Mouse (Mus musculus): ENCODE results near the gene Aprt. TPM values are rescaled to one million over a fixed set of nuclear protein-coding genes. Genes with fewer than 3 reads are reported as not detected.
A peak's percentile ranks its signal among the peaks of the same experiment; 100 is the strongest.

Aprt gene
- total RNA-seq (2021) = 10 to 100 TPM; 54.5 to 62.3 TPM

DNA sequence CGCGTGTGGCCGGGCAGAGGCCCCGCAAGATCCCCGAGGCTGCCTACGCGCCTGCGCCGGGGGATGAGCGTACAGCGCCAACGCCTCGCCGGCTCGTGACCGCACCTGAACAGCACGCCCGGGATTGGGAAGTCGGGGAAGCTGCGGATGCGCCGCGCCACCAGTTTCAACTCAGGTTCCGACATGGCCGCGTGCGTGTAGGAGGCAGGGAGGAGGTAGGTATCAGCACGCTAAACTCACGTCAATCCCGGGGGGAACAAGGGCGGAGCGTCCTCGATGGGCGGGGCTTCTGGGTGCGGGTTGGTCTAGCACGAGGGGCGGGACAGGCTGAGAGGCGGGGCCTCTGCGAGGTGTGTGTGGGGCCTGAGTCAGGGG lies at the start of gene Aprt:
Gene Aprt (minus strand): TSS at position 262 of the 375 bp plus-strand sequence.
- intact Hi-C loops (cut with DNase I) = no loop called here
- DNase-seq (ENCODE audit: low spot score in 2 of 2) = peak; percentile 91

DNA sequence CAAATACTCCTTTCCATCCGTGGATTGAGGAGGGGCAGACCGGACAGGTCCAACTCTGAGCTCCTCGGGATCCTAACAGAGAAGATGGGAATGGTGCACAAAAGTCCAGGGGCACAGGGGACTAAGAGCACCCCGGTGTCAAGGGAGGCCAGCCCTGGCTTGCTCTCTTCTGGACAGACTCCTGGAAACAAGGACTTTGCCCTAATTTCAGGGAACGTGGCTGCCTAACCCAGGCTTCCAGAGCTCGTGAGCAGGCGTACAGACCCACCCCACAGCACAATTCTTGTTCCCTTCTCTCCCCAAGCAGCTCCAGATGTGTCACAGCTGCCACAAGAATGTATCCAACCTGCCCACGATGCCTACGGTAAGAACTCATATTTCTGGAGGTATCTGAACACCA lies 49.1 kb upstream of the Aprt start:
- intact Hi-C loops (cut with DNase I) = no loop called here
- no peak for DNase-seq (ENCODE audit: low spot score in 2 of 2)

DNA sequence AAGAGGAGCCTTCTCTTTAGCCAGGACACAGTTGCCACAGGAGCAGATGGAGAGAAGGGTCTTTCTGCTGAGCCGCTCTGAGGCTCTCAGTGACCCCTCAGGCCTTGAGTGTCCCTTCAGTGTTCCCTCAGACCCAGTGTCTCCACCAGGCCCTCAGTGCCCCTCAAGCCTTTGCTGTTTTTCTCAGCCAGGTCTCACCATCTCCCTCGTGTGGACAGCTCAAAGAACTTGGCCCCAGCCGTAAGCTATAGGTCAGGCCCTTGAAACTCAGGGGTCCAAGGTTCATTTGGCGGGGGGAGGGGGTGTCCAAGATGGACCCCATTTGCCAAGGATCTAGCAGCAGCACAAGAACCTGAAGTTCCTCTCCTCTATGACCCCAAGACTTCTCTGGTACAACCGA lies 47.9 kb upstream of the Aprt start:
- DNase-seq (ENCODE audit: low spot score in 2 of 2) = no peak
- intact Hi-C loops (cut with DNase I) = no loop called here

DNA sequence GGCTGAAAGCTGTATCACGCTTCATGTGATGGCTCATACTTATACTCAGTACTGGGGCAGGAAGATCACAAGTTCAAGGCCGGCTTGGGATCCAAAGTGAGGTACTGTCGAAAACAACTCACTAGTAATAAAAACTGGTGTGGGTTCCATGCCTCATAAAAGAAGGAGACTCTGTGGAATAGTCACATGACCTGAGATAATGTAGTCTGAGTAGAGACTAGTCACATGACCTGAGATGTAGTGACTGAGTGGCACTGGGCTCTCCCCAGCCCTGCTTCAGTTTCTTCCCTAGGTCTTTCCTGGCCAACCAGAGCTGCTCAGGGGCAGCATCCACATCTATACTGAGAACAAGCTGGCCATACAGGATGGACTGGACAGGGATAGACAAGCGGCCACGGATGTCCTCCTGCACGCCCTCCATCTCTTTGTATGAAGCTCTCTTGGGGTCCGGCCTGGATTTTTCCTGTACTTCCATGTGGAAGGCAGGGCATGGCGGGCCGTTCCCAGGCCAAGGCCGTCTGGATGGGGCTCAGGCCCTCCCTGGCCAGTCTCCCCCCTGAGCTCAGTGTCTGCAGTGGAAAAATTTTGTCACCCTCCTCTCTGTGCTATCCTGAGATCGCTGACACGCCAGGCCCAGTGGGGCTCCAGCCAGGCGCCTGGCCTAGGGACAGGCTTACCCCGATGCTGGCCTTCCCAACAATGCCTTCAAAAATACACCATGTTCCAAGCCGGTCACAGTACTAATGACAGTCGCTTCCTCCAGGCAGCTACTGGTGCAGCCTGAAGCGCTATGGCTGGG lies 47.3 kb upstream of the Aprt start:
- DNase-seq (ENCODE audit: low spot score in 2 of 2) = no peak
- intact Hi-C loops (cut with DNase I) = no loop called here

DNA sequence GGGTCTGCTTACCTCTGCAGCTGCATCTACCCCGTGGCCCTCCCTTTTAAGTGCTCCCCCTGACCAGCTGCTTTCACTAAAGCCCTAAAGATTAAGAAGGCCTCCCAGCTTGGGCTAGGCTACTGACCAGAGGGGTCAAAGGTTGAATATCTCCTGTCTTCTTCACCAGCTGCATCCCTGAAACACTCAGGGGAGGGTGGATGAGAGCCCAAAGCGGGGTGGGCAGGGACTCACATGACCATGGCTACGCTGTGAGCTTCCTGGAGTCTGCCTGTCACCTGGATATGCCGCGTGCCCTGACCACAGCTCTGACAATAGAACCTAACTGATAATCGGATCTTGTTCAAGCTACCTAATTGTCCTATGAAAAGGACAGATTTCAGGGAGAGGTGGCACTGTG lies 46.0 kb upstream of the Aprt start, which contains the start of gene Pabpn1l:
Gene Pabpn1l (minus strand): TSS at position 13 of the 400 bp plus-strand sequence.
- intact Hi-C loops (cut with DNase I) = no loop called here

DNA sequence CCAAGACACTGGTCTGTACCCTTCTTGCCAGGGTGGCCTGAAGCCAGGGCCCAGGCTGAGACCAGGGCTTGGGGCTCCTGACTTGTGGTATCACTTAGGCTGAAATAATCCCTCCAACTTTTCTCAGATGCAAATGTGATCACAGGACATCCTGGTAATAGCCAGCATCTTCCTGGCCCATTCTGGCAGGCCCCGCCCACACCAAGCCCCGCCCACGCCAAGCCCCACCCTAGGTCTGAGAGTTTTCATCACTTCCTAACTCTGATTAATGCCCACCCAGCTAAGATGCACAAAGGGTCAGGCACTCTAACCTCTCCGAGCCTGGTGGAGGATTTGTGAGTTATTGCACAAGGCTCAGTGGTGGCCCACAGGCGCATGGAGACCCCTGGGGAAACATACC lies 43.7 kb upstream of the Aprt start:
- DNase-seq (ENCODE audit: low spot score in 2 of 2) = no peak
- intact Hi-C loops (cut with DNase I) = no loop called here

More for the DNA sequence above, 46.0 kb upstream of the Aprt start, which contains the start of gene Pabpn1l:
- no peak for DNase-seq (ENCODE audit: low spot score in 2 of 2)

DNA sequence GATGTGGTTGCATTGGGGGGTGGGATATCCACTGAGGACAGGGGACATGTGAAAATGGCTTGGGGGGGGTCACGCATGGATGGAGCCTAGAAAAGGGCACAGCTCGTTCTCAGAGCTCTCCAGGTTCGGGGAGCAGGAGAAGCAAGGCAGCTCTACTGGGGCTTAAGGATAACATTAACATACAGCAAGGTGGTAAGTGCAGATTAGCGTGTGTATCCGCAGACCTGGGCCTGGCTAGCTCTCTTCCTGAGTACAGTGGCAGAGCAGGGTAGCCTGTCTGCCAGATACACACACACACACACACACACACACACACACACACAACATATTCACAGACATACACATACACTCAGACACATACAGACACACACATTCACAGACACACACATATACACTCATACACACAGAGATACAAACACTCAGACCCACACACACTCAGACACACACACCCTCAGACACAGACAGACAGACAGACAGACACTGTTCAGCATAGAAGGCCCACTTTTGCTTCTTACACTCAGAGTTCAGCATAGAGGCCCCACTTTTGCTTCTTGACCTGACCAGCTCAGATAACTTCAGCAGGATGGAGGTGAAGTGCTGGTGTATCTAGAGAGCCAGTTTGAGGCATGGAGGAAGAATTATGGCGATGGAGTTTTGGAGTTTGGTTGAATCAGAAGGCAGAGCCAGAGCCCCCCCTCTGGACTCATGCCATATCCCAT lies 42.1 kb upstream of the Aprt start:
- intact Hi-C loops (cut with DNase I) = loop anchor here (1.0 kb wide), 1 partner anchor 211 kb away; no protein-coding TSS in a partner anchor

DNA sequence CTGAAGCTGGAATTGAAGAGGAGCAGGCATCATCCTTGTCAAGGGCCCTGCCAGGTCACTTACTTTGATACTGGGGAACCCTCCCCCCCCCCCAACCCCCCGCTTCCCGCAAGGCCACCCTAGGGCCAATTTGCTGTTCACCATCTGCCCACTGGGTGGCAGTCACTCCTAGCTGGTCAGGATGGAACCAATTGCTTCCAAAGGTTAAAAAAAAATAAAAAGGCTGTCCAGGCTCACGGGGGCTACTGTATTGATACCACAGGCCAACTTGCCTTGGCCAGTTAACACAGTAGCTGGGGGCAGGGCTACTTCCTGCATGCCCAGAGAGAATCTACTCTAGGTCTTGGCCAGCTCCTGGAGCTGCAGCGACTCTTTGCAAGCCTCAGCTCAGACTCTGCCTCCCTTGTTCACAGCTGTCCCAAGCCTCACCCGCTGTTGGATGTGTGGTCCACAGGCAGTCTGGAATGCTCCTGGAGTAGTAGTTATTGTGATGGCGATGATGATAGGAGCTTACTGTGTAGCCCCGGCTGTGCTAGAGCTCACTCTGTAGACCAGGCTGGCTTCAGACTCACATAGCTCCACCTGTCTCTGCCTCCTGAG lies 41.3 kb upstream of the Aprt start:
- intact Hi-C loops (cut with DNase I) = loop anchor here (1.0 kb wide), 1 partner anchor 212 kb away; no protein-coding TSS in a partner anchor
- peak; percentile 41 to 64 for DNase-seq (ENCODE audit: low spot score in 2 of 2)

More for the DNA sequence above, 42.1 kb upstream of the Aprt start:
- DNase-seq (ENCODE audit: low spot score in 2 of 2) = no peak

DNA sequence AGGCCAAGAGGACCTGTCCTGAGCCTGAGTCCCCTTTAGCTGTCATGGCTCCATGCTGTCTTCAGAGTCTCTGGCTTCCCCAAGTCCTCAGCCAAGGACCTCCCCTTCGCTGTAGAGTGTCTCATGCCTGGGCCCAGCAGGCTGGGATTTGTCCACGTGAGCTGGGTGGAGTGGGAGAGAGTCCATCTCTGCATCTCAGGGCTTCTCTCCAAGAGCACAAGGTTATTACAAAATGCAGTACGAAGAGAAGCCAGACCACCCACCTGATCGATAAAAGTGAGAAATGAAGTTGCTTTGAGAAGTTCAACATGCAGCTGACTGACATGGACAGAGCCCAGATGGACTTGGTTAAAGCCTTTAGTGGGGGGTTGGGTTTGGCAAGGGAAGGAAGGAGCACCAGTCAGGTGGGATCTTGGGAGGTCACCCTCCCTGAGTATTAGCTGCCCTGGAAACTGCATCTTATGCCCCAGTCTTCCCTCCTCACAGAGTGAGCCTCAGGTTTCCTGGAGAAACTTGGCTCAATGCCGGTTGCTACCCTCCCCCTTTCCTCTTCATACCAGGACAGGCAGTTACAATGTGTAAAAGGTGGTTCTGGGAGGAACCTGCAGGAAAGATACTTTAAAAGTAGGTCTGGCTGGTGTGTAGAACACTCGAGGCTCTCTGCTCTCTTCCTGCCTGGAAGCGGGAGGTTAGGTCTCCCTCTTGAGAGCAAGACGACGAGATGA lies 39.6 kb upstream of the Aprt start:
- no peak for DNase-seq (ENCODE audit: low spot score in 2 of 2)
- intact Hi-C loops (cut with DNase I) = no loop called here

DNA sequence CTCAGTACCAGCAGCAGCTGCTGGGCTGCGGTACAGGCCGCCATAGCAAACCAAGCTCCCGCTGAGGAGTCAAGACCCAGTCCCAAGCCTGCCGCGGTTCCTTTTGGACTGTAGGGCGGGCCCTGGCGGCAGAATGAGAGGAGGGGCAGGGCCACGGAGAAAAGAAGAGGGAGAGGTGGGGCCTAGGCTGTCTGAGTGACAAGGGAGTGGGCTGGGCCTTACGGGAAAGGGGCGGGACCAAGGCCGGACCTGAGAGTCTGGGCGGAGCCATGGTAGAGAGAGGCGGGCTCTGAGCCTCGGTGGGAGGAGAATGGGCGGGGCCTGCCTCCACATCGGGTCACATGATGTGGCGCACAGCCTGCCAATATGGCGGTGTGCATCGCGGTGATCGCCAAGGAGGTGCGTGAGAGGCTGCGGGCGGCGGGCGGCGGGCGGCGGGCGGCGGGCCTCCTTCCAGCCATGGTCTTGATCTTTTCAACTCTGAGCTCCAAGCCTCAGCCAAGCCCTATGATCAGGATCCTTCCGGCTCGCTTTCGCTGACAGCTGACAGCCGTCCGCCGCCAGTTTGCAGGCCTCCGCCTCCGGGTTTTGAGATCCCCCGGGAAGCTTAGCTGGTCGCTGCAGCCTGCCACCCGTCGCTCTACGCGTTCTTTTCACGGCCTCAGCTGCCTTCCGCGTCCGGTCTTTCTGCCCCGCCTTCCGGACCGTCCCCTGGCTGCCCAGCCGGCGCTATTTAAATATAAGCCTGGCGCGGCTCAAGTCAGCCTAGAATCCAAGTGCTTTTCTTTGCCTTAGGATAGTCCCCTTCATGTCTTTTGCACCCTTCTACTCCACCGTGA lies 34.8 kb upstream of the Aprt start, which contains the start of the genes Galns and Trappc2l:
Gene Galns (minus strand): TSS at position 169 of the 839 bp plus-strand sequence.
Gene Trappc2l (plus strand): TSS at position 346 of the 839 bp plus-strand sequence.
- DNase-seq (ENCODE audit: low spot score in 2 of 2) = peak; percentile 91 to 92
- intact Hi-C loops (cut with DNase I) = no loop called here

DNA sequence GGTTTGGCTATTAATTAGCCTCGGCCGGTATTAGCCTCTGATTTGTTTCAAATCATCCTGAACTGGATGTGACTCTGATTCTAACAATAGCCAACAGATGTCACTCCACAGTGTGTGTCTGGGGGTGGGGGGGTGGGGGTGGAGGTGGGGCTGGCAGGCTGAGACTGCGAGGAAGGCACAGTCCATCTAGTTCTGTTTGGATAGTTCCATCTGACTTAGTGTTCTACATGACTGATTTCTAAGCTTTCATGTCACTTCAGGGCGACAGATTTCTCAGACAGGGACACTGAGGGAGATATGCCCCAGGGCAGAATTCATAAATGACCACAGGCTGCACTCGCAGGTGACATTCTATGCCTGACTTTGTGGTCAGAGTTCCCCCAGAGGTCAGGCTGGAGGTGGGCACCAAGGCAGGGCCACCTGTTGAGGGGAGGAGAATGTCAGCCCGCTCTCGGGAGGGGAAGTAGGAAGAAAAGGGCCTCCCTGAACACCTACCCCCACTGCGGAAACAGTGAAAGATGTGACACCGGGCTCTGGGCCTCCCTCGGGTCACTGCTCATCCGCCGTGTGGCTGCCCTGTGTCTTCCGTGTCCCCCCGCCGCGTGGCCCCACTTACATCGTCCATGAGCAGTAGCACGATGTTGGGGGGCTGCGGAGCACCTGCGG lies 34.0 kb upstream of the Aprt start:
- no peak for DNase-seq (ENCODE audit: low spot score in 2 of 2)
- intact Hi-C loops (cut with DNase I) = no loop called here

DNA sequence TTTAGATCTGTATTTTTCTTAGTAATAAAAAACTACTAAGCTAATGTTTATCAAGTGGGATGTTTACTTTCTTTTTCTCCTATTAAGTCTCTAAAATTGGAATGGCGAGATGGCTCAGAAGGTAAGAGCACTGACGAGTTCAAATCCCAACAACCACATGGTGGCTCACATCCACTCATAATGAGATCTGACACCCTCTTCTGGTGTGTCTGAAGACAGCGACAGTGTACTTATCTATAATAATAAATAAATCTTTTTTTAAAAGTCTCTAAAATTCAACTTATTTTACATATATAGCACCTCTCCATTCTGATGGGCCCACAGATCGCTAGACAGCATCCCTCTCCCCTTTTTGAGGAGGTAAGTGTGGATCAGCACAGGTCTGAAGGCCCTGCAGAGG lies 33.5 kb upstream of the Aprt start:
- intact Hi-C loops (cut with DNase I) = no loop called here
- no peak for DNase-seq (ENCODE audit: low spot score in 2 of 2)

DNA sequence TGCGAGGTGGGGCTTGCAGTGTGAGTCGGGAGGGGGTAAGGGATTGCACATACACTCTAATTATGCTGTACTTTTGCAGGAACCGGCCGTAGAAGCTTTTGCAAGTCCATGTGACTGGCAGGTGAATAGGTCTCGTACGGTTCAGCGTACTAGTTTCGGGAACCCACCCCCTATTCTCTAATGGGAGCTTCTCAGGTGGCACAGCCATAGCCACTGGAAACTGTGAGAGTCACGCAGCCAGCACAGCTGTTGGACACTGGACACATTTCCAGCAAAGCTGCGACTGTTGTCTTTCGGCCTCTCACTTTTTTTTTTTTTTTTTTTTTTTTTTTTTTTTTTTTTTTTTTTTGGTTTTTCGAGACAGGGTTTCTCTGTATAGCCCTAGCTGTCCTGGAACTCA lies 30.1 kb upstream of the Aprt start:
- intact Hi-C loops (cut with DNase I) = loop anchor here (5.0 kb wide), 1 partner anchor 105 kb away; no protein-coding TSS in a partner anchor
- no peak for DNase-seq (ENCODE audit: low spot score in 2 of 2)

DNA sequence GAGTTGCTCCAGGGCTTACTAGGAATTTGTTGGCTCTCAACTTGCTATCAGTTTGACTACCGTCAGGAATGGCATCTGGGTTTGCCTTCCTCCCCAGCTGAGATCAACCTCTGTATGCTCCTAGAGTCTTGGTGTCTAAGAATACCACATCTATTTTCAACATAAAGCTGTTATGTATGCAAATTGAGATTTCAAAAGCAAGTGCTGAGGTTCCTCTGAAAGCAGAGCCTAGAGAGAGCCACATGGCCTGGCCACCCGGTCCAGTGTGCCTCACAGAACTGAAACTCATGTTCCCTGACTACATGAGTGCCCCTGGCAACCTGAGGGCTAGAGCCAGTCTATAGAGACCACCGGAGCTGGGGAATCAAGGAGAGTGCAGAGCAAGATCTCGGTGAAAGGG lies 28.7 kb upstream of the Aprt start:
- intact Hi-C loops (cut with DNase I) = loop anchor here (5.0 kb wide), 1 partner anchor 103 kb away; no protein-coding TSS in a partner anchor
- DNase-seq (ENCODE audit: low spot score in 2 of 2) = no peak

DNA sequence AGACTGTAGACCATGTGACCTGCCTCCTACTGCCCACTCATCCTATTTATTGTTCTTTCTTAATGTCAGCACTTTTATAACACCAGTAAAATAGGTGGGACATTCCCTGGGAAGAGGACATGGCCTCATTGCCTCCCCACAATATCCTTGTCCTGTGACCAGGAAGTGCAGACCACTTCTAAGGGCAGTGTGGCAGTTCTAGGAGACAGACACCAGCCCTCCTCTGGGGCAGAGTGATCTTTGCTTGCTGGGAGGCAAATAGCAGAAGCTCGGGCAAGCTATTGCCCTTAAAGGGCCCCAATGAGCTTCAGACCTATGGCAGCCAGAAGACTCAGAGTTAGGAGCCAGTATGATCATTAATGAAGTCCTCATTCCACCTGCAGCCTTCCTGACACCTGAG lies 27.9 kb upstream of the Aprt start:
- DNase-seq (ENCODE audit: low spot score in 2 of 2) = no peak
- intact Hi-C loops (cut with DNase I) = loop anchor here (5.0 kb wide), 1 partner anchor 102 kb away; no protein-coding TSS in a partner anchor

DNA sequence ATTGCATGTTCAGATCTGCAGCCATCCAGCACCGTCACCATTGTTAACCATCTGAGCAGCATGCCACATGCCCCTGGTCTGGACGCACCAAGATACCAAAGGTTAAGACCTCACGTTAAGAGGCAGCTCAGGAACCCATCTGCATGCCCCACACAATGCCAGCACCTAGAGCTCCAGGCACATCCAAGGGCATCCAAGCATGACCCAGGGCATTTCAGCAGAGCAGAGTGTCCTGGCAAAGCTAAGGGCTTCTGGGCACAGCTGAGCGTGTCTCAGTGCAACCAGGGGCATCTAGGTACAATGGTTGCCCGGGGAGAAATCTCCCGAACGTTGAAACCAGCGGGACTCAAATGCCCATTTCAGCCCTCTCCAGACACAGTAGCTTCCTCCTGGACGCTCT lies 24.0 kb upstream of the Aprt start:
- DNase-seq (ENCODE audit: low spot score in 2 of 2) = no peak
- intact Hi-C loops (cut with DNase I) = no loop called here

DNA sequence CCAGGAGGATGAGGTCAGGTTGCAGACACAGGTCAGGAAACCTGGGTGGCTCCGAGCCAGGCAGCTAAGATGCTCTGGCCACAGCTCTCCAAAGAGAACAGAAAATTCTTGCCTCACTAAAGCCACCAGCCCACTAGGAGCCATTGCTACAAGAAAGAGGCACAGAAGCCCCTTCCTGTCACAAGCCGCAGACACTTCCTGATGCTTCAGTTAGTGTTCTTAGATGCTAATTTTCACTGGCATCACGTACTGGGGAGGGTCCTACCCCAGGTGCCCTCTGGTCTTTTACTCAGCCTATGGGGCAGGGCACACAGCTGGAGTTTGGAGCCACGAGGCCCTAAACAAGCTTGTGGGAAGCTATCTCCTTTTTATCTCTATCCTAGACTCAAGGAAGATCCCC lies 19.3 kb upstream of the Aprt start:
- intact Hi-C loops (cut with DNase I) = no loop called here
- DNase-seq (ENCODE audit: low spot score in 2 of 2) = no peak

All from left cerebral cortex, postnatal 36 days (tissue).